Mouse (Mus musculus) midbrain, embryonic 11.5 days (tissue): ENCODE measurements around the gene Selenon. TPM values are rescaled to one million over a fixed set of nuclear protein-coding genes. Genes with fewer than 3 reads are reported as not detected.

Experiments used
- ATAC-seq: fragments of 200-750 bp; cut with Nextera tagmentation; 2 replicates; pipeline ENCODE4 v1.8.0; 2017; ENCODE audit warnings: moderate TSS enrichment, moderate library complexity; ENCODE audit not compliant: low FRiP score
- DNase-seq: peaks from one replicate; pipeline ENCODE4 v3.0.0; 2015; ENCODE audit warnings: low spot score; ENCODE audit errors: missing footprints
- H3K27ac ChIP-seq: fragments of 300-500 bp; sonication (generic); 2 replicates; pipeline ENCODE4 v1.5.1; 2014; ENCODE audit warnings: low read depth, low read length
- H3K27me3 ChIP-seq: fragments of 300-500 bp; sonication (generic); 2 replicates; pipeline ENCODE4 v1.6.1; 2014; ENCODE audit warnings: mild to moderate bottlenecking, low read length, moderate library complexity, mixed read lengths; ENCODE audit not compliant: control insufficient read depth, insufficient read depth
- H3K36me3 ChIP-seq: fragments of 300-500 bp; sonication (generic); 2 replicates; pipeline ENCODE4 v1.6.1; 2014; ENCODE audit warnings: mild to moderate bottlenecking, low read length, moderate library complexity, mixed read lengths; ENCODE audit not compliant: control insufficient read depth, insufficient read depth
- H3K4me1 ChIP-seq: fragments of 300-500 bp; sonication (generic); 2 replicates; pipeline ENCODE4 v1.6.1; 2014; ENCODE audit warnings: low read length; ENCODE audit not compliant: control insufficient read depth, insufficient read depth
- H3K4me2 ChIP-seq: fragments of 300-500 bp; sonication (generic); 2 replicates; pipeline ENCODE4 v1.6.1; 2014; ENCODE audit warnings: mild to moderate bottlenecking, moderate library complexity
- H3K4me3 ChIP-seq: fragments of 300-500 bp; sonication (generic); 2 replicates; pipeline ENCODE4 v1.5.1; 2014; ENCODE audit warnings: low read depth, low read length
- H3K9ac ChIP-seq: fragments of 300-500 bp; sonication (generic); 2 replicates; pipeline ENCODE4 v1.6.1; 2014; ENCODE audit warnings: low read length
- H3K9me3 ChIP-seq: fragments of 300-500 bp; sonication (generic); 2 replicates; pipeline ENCODE4 v1.6.1; 2016; ENCODE audit warnings: low read length; ENCODE audit not compliant: control insufficient read depth
- WGBS: fragments of 180-500 bp; shearing (Covaris S2); extraction: QIAGEN DNeasy Blood & Tissue Kit; methylation state at CpG from one replicate; pipeline ENCODE4 v1.1.7; 2014; 5-methylcytosine and 5-hydroxymethylcytosine counted together
- polyA plus RNA-seq: library from polyadenylated mRNA; unstranded; fragments of >200 nt; fragmentation: Nextera tagmentation; extraction: Ambion mirVana; gene quantifications from 2 replicates; pipeline ENCODE4 v1.2.1, GENCODE M21; 2014

Gene Selenon
- polyA plus RNA-seq, 1 experiment from 2014 or later, result 24.6 TPM

DNA sequence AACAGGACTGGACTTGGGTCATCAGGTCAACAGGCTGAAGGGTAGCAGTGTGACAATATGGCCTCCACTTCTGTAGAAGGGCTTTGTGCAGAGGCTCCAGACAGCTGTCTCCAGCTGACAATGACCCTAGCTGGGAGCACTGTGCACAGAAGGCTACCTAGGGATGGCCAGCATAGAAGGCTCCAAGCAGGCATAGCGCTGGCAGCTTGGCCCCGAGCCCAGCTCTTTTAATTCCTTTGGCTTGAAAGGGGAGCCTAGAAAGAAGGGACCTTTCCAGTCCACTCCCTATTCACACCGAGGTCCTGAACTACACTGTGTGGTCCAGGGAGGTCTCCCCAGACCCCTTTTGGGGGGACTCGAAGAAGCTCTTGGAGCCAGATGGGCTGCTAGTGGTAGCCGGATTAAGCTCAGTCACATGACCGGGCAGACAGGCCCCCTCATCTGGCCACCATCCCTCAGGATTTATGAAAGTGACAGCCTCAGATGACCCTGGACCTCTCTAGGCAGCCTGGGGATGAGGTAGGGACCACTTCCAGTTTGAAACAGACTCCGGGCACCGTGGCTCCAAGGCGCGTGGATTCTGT, 12.9 kb downstream of the Selenon start:
- H3K4me2 ChIP-seq, result no peak overlapping the region
- no peak overlapping the region for H3K4me3 ChIP-seq
- no peaks in the 10 kb centered on the region for H3K27me3 ChIP-seq
- H3K4me1 ChIP-seq, result peaks cover 5% of the 10 kb centered on the region
- H3K9me3 ChIP-seq, result no peaks in the 10 kb centered on the region
- WGBS, result 87% methylated on average over 10 of the region's 10 CpGs
- DNase-seq (no peak), ATAC-seq (no peak)
- peaks cover 8% of the 10 kb centered on the region for H3K36me3 ChIP-seq
- no peak overlapping the region for H3K9ac ChIP-seq
- no peak overlapping the region for H3K27ac ChIP-seq

GRCm38 (mm10) chr4:134535787-134536151, 16.2 kb downstream of the Selenon start:
- 15% methylated on average over 8 of the region's 8 CpGs for WGBS
- Histone ChIP-seq H3K27ac (no peak overlapping the region), H3K4me1 (peaks cover 13% of the 10 kb centered on the region), H3K27me3 (no peaks in the 10 kb centered on the region), H3K4me3 (peak overlapping the region; percentile 90), H3K4me2 (peak overlapping the region; percentile 95), H3K9ac (peak overlapping the region; percentile 69), H3K9me3 (no peaks in the 10 kb centered on the region), H3K36me3 (0 out of 2 replicates have a peak, but pooled peaks cover 5% of the 10 kb centered on the region)
- ATAC-seq (no peak; the same call in 1 of the 2 replicates), DNase-seq (no peak)

DNA sequence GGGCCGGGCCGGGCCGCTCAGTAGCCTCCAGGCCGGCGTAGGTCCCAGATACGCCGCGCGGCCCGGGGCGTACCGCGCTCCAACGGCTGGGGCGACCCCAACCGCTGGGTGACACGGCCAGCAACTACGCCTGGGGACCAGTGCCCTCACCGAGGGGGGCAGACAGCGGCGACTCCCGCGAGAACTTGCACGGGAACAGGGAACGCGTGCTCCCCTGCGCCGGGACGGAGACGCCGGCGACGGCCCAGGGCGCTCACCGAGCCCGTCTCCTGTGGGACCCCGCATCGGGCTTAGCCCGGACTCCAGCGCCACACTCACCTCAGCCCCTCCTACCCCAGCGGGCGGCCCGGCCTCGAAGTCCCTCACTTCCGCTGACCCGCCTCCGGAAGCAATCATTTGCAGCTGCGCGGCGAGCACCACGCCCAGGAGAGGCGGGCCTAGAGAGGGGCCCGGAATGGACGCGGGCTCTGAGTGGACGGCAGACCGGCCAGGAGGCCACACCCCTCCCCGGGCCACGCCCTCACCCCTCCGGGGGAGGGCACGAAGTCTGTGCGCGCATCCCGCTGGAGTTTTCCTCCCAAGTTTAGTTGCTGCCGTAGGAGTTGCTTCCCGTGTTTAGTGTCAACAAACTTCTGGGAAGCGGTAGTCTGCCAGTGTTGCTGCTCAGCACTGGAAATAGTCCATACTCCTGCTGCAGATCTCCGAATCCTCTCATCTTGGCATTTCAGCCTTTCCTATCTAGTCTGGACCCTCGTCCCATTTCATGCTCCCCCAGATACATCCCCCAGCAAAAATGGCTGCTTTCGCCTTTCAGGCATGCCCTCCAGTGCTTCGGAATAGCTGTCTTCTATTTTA, 16.8 kb downstream of the Selenon start, which contains the start of gene Mtfr1l:
Gene Mtfr1l, minus strand, starts transcription at position 456 of the 855 bp plus-strand sequence.
- Histone ChIP-seq H3K9me3 (no peaks in the 10 kb centered on the region), H3K4me3 (peak within 1 kb of the TSS; percentile 90), H3K9ac (peak within 1 kb of the TSS; percentile 82), H3K4me2 (peak within 1 kb of the TSS; percentile 95), H3K36me3 (peaks cover 9% of the 10 kb centered on the region; the same call in 1 of the 2 replicates), H3K27me3 (no peaks in the 10 kb centered on the region), H3K27ac (peak within 1 kb of the TSS; percentile 64), H3K4me1 (peaks cover 13% of the 10 kb centered on the region)
- under 1% methylated on average over 71 of the region's 71 CpGs for WGBS
- DNase-seq, result peak; percentile 99
- peak; percentile 98 for ATAC-seq

DNA sequence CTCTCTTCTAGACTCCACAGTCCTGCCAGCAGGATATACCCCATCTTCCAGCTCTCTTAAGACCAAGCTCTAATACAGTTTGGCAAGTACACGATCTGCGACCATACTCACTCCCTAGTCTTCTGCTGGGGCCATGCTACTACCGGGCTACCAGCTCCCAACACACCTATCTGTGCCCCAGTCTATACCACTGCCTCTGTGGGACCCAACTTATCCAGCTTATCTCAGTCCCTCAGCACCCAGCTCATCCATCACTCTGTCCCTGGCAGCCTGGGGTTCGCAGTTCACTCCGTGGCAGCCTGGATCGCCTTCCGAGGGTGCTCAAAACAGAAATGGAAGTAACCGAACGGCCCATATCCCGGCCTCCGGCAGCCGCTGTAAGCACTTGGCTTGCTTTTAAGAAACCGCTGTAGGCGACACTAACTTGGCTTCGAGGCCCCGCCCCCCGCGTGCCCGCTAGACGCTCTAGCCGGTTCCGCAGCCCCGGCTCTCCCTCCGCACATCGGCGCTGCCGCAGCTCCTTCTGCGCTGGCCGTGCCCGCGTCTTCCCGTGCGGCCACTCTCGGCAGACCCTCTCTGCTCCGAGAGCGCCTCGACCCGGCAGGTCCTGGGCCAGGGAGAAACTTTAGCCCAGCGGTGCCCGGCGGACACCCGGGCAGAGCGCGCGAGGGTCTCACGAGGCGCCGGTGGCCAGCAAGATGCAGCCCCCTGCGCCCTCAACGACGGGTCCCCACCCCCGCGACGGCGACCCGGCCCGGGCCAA, 17.7 kb downstream of the Selenon start:
- Histone ChIP-seq H3K9me3 (no peaks in the 10 kb centered on the region), H3K36me3 (peaks cover 16% of the 10 kb centered on the region), H3K4me2 (peak overlapping the region; percentile 95), H3K4me1 (peaks cover 13% of the 10 kb centered on the region), H3K27ac (peak overlapping the region; percentile 64), H3K9ac (peak overlapping the region; percentile 82), H3K4me3 (peak overlapping the region; percentile 90), H3K27me3 (no peaks in the 10 kb centered on the region)
- WGBS, result under 1% methylated on average over 57 of the region's 57 CpGs
- DNase-seq, result peak; percentile 94
- peak; percentile 28 for ATAC-seq

DNA sequence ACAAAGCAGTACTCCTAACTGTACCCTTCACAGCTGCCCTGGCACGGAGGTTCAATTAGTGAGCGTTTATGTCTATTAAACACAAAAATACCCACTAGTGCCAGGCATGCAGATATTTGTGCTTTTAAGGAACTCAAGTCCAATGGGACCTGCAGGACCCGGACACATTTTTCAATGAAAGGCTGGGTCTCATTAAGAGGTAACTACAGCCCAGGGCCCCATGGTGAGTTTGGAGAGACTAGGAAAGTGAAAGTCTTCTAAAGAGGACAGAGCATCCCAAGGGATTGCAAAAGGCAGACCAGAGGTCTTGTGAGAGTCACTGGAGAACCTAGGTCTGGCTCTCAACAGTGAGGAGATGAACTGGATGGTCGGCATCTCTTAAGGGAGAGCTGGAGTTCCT, 18.5 kb downstream of the Selenon start:
- H3K4me1 ChIP-seq, result peaks cover 13% of the 10 kb centered on the region
- H3K27ac ChIP-seq, result no peak overlapping the region
- peak overlapping the region; percentile 95 for H3K4me2 ChIP-seq
- no peak for ATAC-seq
- H3K36me3 ChIP-seq, result peaks cover 17% of the 10 kb centered on the region
- 89% methylated on average over 4 of the region's 4 CpGs for WGBS
- H3K9ac ChIP-seq, result no peak overlapping the region
- no peaks in the 10 kb centered on the region for H3K9me3 ChIP-seq
- no peaks in the 10 kb centered on the region for H3K27me3 ChIP-seq
- no peak for DNase-seq
- no peak overlapping the region for H3K4me3 ChIP-seq

DNA sequence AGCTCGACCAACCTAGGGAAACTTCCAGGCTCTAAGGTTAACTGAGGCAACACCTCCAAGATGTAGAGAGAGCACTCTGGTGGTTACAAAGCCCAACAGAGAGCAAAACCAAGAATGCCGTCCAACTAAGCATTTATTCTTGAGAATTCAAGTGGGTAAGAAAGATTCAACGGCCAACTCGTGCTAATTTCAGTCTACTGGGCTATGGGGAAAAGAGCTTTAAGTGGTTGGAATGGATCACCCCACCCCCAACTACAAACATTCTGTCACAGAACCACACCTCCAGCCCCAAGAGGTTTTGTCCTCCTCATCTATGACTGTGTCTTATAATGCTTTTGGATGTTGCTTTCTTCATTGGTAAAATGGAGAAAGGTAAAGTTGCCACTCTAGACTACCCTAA, 19.0 kb downstream of the Selenon start:
- Histone ChIP-seq H3K4me3 (no peak overlapping the region), H3K36me3 (peaks cover 18% of the 10 kb centered on the region), H3K27me3 (no peaks in the 10 kb centered on the region), H3K4me2 (no peak overlapping the region), H3K27ac (no peak overlapping the region), H3K4me1 (peaks cover 13% of the 10 kb centered on the region), H3K9ac (no peak overlapping the region), H3K9me3 (no peaks in the 10 kb centered on the region)
- DNase-seq, result no peak
- WGBS, result 83% methylated on average over 4 of the region's 4 CpGs
- ATAC-seq, result no peak

GRCm38 (mm10) chr4:134526220-134526619, 25.7 kb downstream of the Selenon start:
- no peak for DNase-seq
- H3K9me3 ChIP-seq, result no peaks in the 10 kb centered on the region
- no peaks in the 10 kb centered on the region for H3K27me3 ChIP-seq
- no peaks in the 10 kb centered on the region for H3K4me1 ChIP-seq
- no peak overlapping the region for H3K4me2 ChIP-seq
- ATAC-seq, result no peak
- WGBS, result 82% methylated on average over 5 of the region's 5 CpGs
- H3K36me3 ChIP-seq, result peaks cover 27% of the 10 kb centered on the region
- H3K27ac ChIP-seq, result no peak overlapping the region
- H3K9ac ChIP-seq, result no peak overlapping the region
- H3K4me3 ChIP-seq, result no peak overlapping the region

GRCm38 (mm10) chr4:134525806-134526205, 26.2 kb downstream of the Selenon start:
- Histone ChIP-seq H3K36me3 (peaks cover 25% of the 10 kb centered on the region), H3K9ac (no peak overlapping the region), H3K27ac (no peak overlapping the region), H3K27me3 (no peaks in the 10 kb centered on the region), H3K9me3 (no peaks in the 10 kb centered on the region), H3K4me3 (no peak overlapping the region), H3K4me1 (no peaks in the 10 kb centered on the region), H3K4me2 (no peak overlapping the region)
- WGBS, result 70% methylated on average over 5 of the region's 5 CpGs
- no peak for DNase-seq
- no peak for ATAC-seq
